Mouse (Mus musculus) liver, embryonic 14.5 days (tissue): ENCODE measurements at regions not wholly inside any gene's neighbourhood (a gene's known extent, or its start where the extent isn't known, plus 50 kb on each side); places are given as distances from the start of the nearest gene placed in this dataset.
A peak's percentile ranks its signal among the peaks of the same experiment; 100 is the strongest.

Source experiments
- ATAC-seq: fragments of 200-750 bp; cut with Nextera tagmentation; 2 replicates; pipeline ENCODE4 v1.8.0; 2017; ENCODE audit warnings: moderate number of reproducible peaks, mild to moderate bottlenecking, moderate library complexity; ENCODE audit not compliant: insufficient read depth
- DNase-seq, 3 experiments: peaks; one replicate each; pipeline ENCODE4 v3.0.0-alpha.2; 2012 to 2013; ENCODE audit warnings: low read depth in 3 of 3, low spot score in 3 of 3
- H3K27ac ChIP-seq: fragments of 300-500 bp; sonication (generic); 2 replicates; pipeline ENCODE4 v1.5.1; 2014; ENCODE audit warnings: moderate library complexity, mild to moderate bottlenecking, control low read depth, inconsistent platforms
- H3K27me3 ChIP-seq: fragments of 300-500 bp; sonication (generic); 2 replicates; pipeline ENCODE4 v1.6.1; 2014; ENCODE audit warnings: mild to moderate bottlenecking, low read length, moderate library complexity; ENCODE audit not compliant: control insufficient read depth, insufficient read depth
- H3K36me3 ChIP-seq: fragments of 300-500 bp; sonication (generic); replicated peaks from 2 replicates; pipeline ENCODE4 v1.6.1; 2014; ENCODE audit warnings: low read depth; ENCODE audit not compliant: control insufficient read depth, insufficient read depth
- H3K4me1 ChIP-seq, 2 experiments: fragments of 200-500 bp in 1 of 2; fragments of 300-500 bp in 1 of 2; sonication (generic) in 1 of 2; replicated peaks; 2 replicates each; pipeline ENCODE4 v1.6.1; 2012 to 2014; ENCODE audit warnings: antibody characterized with exemption in 1 of 2, inconsistent platforms in 1 of 2, low read length in 1 of 2; ENCODE audit not compliant: control insufficient read depth in 2 of 2, insufficient read depth in 2 of 2
- H3K4me2 ChIP-seq: fragments of 300-500 bp; sonication (generic); 2 replicates; pipeline ENCODE4 v1.6.1; 2014; ENCODE audit warnings: low read depth, mild to moderate bottlenecking, control low read depth, moderate library complexity
- H3K4me3 ChIP-seq, 2 experiments: fragments of 200-500 bp in 1 of 2; fragments of 300-500 bp in 1 of 2; sonication (generic) in 1 of 2; 2 replicates each; pipeline ENCODE4 v1.5.1; 2012 to 2014; ENCODE audit warnings: low read depth in 2 of 2, low read length in 2 of 2, mild to moderate bottlenecking in 2 of 2, control low read depth in 1 of 2, inconsistent platforms in 1 of 2, moderate library complexity in 1 of 2; ENCODE audit not compliant: insufficient read depth in 1 of 2
- H3K9ac ChIP-seq: fragments of 300-500 bp; sonication (generic); replicated peaks from 2 replicates; pipeline ENCODE4 v1.6.1; 2014; ENCODE audit warnings: mild to moderate bottlenecking, control low read depth, moderate library complexity
- H3K9me3 ChIP-seq: fragments of 300-500 bp; sonication (generic); 2 replicates; pipeline ENCODE4 v1.6.1; 2016; ENCODE audit warnings: low read length, mixed read lengths; ENCODE audit not compliant: control insufficient read depth
- CTCF ChIP-seq: IDR thresholded peaks from 2 replicates; pipeline ENCODE4 v1.5.1; 2016; ENCODE audit warnings: antibody characterized with exemption, low read depth, control low read depth
- EP300 ChIP-seq: IDR thresholded peaks from 2 replicates; pipeline ENCODE4 v1.6.1; 2016; ENCODE audit warnings: antibody characterized with exemption, low read depth
- WGBS: fragments of 180-500 bp; shearing (Covaris S2); extraction: QIAGEN DNeasy Blood & Tissue Kit; methylation state at CpG from one replicate; pipeline ENCODE4 v1.1.7; 2014; ENCODE audit not compliant: insufficient replicate concordance; 5-methylcytosine and 5-hydroxymethylcytosine counted together

DNA sequence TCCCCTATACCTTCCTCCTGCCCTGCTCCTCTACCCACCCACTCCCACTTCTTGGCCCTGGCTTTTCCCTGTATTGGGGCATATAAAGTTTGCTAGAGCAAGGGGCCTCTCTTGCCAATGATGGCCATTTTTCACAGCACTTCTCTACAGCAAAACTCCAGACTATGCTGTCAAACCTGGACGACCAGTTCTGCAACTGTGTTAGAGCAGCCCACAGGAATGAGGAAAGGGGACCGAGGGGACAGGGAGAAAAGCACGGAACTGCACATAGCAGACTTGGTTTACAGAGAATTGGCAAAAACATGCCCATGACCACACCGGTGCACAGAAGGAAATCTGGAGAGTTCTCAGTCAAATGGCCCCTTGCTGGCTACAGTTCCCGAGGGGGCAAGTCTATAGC lies 312.7 kb downstream of the Gm10295 start:
- Histone ChIP-seq H3K9me3 (no peaks in the 10 kb centered on the region), H3K27me3 (no peaks in the 10 kb centered on the region), H3K4me3 (no peak overlapping the region), H3K36me3 (no peaks in the 10 kb centered on the region), H3K27ac (no peak overlapping the region), H3K4me1 (no peaks in the 10 kb centered on the region), H3K4me2 (no peak overlapping the region), H3K9ac (no peak overlapping the region)
- whole genome bisulfite sequencing, result 57% methylated on average over 5 of the region's 5 CpGs
- no peak for DNase-seq
- TF ChIP-seq EP300 (no peak), CTCF (no peak)
- ATAC-seq, result no peak

DNA sequence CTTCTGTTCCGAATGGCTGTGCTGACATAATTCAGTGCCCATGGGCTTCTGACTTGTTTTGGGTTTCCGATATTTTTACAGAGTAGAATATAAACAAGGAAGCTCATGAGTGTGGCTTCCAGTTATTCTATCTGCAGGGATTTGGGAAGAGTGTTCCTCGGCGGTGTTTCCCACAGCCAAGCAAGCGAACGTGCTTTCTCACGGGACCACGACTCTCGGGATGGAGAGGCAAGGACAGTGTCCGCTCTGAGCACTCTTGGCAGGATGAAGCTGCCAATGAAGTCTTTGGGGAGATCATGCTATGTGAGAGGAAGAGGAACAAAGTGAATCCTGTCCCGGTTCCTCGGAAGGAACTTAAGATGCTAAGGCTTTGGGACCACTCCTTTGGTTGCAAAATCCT lies 318.2 kb downstream of the Gm10295 start:
- Histone ChIP-seq H3K4me2 (no peak overlapping the region), H3K27me3 (no peaks in the 10 kb centered on the region), H3K36me3 (no peaks in the 10 kb centered on the region), H3K4me1 (no peaks in the 10 kb centered on the region), H3K9me3 (no peaks in the 10 kb centered on the region), H3K27ac (no peak overlapping the region), H3K4me3 (no peak overlapping the region), H3K9ac (no peak overlapping the region)
- TF ChIP-seq CTCF, result no peak
- no peak for TF ChIP-seq EP300
- no peak for ATAC-seq
- 75% methylated on average over 12 of the region's 12 CpGs for WGBS
- no peak for DNase-seq

DNA sequence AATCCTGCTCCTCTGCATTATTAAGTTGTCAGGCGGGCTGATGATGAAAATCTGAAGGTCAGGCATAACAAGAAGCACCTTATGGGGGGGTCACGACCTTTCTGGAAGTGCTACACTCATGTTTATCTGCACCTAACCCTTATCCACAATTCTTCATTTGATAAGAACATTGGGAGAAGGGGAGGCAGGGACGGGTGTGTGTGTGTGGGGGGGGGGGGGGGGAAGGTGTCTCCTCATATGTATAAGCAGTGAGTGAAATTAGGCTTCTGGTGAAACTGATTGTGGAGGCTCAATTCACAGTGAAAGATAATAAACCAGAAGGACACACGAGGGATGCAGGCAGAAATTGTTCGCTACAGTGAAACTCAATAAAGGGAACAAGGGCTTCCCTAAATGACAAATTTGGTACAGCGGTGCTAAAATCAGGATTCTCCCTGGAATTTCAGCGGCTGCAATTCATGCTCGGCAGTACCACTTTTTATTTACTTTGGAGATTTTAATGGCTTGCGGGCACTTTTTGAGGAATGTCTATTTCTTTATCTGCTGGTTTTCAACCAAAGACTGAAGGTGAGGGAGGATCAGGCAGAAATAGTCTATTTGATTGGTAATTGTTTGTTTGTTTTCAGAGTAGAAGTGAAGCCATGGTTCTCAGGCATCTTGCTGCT lies 327.2 kb downstream of the Gm10295 start:
- Histone ChIP-seq H3K9me3 (no peaks in the 10 kb centered on the region), H3K4me1 (no peaks in the 10 kb centered on the region), H3K4me3 (no peak overlapping the region), H3K27me3 (no peaks in the 10 kb centered on the region), H3K4me2 (peak overlapping the region; percentile 31), H3K36me3 (no peaks in the 10 kb centered on the region), H3K27ac (no peak overlapping the region), H3K9ac (no peak overlapping the region)
- ATAC-seq, result no peak
- TF ChIP-seq EP300, result no peak
- TF ChIP-seq CTCF, result no peak
- DNase-seq, result no peak
- 25% methylated on average over 9 of the region's 9 CpGs for WGBS

DNA sequence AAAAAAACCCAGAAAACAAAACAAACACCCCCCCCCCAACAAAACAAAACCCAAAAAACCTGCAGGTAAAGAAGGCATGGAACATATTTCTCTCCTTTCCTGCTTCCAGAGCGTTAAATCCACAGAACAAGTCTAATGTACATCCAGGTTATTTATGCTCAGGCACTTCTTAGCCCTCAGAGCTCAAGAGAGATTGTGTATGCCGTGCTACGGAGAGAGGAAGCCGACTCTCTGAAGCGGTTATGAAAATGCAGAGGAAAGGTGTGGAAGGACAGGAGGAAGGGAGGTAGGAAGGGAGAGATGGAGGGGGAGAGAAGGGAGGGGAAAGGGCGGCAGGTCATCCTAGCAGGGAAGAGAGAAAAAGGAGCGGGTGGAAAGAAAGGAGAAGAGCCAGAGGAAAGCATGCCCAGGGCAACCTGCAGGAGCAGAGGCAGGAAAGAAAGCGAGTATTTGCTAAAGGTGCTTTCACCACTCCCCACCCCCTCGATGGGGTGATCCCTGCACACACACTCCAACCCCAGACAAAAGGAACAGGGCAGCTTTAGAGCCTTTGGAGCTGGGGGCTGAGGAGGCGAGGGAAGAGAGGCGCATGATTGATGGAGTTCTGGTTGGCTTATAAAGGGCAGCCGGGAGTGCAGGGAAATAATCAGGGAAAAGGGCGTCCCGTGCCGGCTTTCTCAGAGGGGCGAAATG lies 327.9 kb downstream of the Gm10295 start:
- ATAC-seq (no peak), DNase-seq (no peak)
- no peaks in the 10 kb centered on the region for H3K4me1 ChIP-seq
- no peak overlapping the region for H3K27ac ChIP-seq
- no peak for TF ChIP-seq CTCF
- no peak for TF ChIP-seq EP300
- no peak overlapping the region for H3K9ac ChIP-seq
- no peaks in the 10 kb centered on the region for H3K9me3 ChIP-seq
- peak overlapping the region; percentile 31 for H3K4me2 ChIP-seq
- H3K27me3 ChIP-seq, result no peaks in the 10 kb centered on the region
- peak overlapping the region in 1 of 2 experiments; percentile 9; a peak in 1 of 4 replicates for H3K4me3 ChIP-seq
- WGBS, result 12% methylated on average over 16 of the region's 16 CpGs
- H3K36me3 ChIP-seq, result no peaks in the 10 kb centered on the region
